Mouse (Mus musculus) bone marrow, adult 2 months (tissue): ENCODE data around the gene Dmgdh. TPM values are rescaled to one million over a fixed set of nuclear protein-coding genes. Genes with fewer than 3 reads are reported as not detected.

Source experiments
- H3K27ac ChIP-seq: fragments of 200-500 bp; 2 replicates; pipeline ENCODE4 v1.5.1; 2012; ENCODE audit warnings: low read depth, mild to moderate bottlenecking, control low read depth, inconsistent platforms, low read length; ENCODE audit not compliant: control insufficient read depth, poor library complexity, insufficient read depth
- H3K4me1 ChIP-seq: fragments of 200-500 bp; 2 replicates; pipeline ENCODE4 v1.6.1; 2011; ENCODE audit warnings: low read length; ENCODE audit not compliant: control insufficient read depth, insufficient read depth
- H3K4me3 ChIP-seq: fragments of 200-500 bp; replicated peaks from 2 replicates; pipeline ENCODE3; 2011; ENCODE audit warnings: mild to moderate bottlenecking, low read depth, low read length, control low read depth; ENCODE audit not compliant: control insufficient read depth
- CTCF ChIP-seq: fragments of 200-500 bp; IDR thresholded peaks from 2 replicates; pipeline ENCODE4 v1.5.1; 2011; ENCODE audit warnings: low read length, control low read depth; ENCODE audit not compliant: control insufficient read depth, insufficient read depth
- POLR2A ChIP-seq: fragments of 200-500 bp; IDR thresholded peaks from 2 replicates; pipeline ENCODE4 v1.6.1; 2011; ENCODE audit warnings: low read depth, mild to moderate bottlenecking, control low read depth, low read length, borderline replicate concordance; ENCODE audit not compliant: control insufficient read depth
- WGBS: fragments of 180-500 bp; shearing (Covaris S2); methylation state at CpG from one replicate; pipeline ENCODE4 v1.1.7; 2018; 5-methylcytosine and 5-hydroxymethylcytosine counted together
- polyA plus RNA-seq: library from polyadenylated mRNA; stranded (reverse); fragments of >200 nt; gene quantifications from 2 replicates; pipeline ENCODE4 v1.2.4, GENCODE M21; 2011; ENCODE audit warnings: low replicate concordance; ENCODE audit not compliant: missing spikeins, insufficient read depth, insufficient read length

The Dmgdh gene
- polyA plus RNA-seq, 1 experiment, result 5.6 TPM

GRCm38 (mm10) chr13:93757514-93757913, 83.3 kb downstream of the Dmgdh start:
- TF ChIP-seq POLR2A (no peak), CTCF (no peak)
- Histone ChIP-seq H3K4me3 (no peak overlapping the region), H3K27ac (no peak overlapping the region), H3K4me1 (peaks cover 1% of the 10 kb centered on the region)
- WGBS, result 75% methylated on average over 6 of the region's 6 CpGs

- H3K4me3 ChIP-seq, result no peak overlapping the region
- H3K27ac ChIP-seq, result no peak overlapping the region
- 42% methylated on average over 14 of the region's 14 CpGs for WGBS
- TF ChIP-seq CTCF (no peak), POLR2A (no peak)
- H3K4me1 ChIP-seq, result peaks cover 1% of the 10 kb centered on the region
These were observed 84.1 kb downstream of the Dmgdh start for GRCm38 (mm10) chr13:93758149-93758898.

- Histone ChIP-seq H3K4me3 (no peak overlapping the region), H3K27ac (no peak overlapping the region), H3K4me1 (peaks cover 2% of the 10 kb centered on the region; the same call in 1 of the 2 replicates)
- 86% methylated on average over 8 of the region's 8 CpGs for WGBS
- TF ChIP-seq CTCF, result no peak
- no peak for TF ChIP-seq POLR2A
These were observed 87.6 kb downstream of the Dmgdh start for GRCm38 (mm10) chr13:93761831-93762230.

- Histone ChIP-seq H3K27ac (no peak overlapping the region), H3K4me3 (no peak overlapping the region), H3K4me1 (peaks cover 2% of the 10 kb centered on the region; the same call in 1 of the 2 replicates)
- TF ChIP-seq POLR2A (no peak), CTCF (no peak)
- 15% methylated on average over 3 of the region's 3 CpGs for WGBS
These were observed 88.6 kb downstream of the Dmgdh start for GRCm38 (mm10) chr13:93762879-93763278.

GRCm38 (mm10) chr13:93764321-93764973, 90.2 kb downstream of the Dmgdh start:
- WGBS, result 58% methylated on average over 13 of the region's 13 CpGs
- Histone ChIP-seq H3K4me3 (no peak overlapping the region), H3K27ac (peak overlapping the region; percentile 14; the same call in 1 of the 2 replicates), H3K4me1 (peaks cover 2% of the 10 kb centered on the region; the same call in 1 of the 2 replicates)
- TF ChIP-seq CTCF (no peak), POLR2A (no peak)

- H3K4me3 ChIP-seq, result no peak overlapping the region
- TF ChIP-seq CTCF (no peak), POLR2A (no peak)
- peak overlapping the region; percentile 85 for H3K27ac ChIP-seq
- WGBS, result 10% methylated on average over 9 of the region's 9 CpGs
- no peaks in the 10 kb centered on the region; the same call in 1 of the 2 replicates for H3K4me1 ChIP-seq
These were observed 96.9 kb downstream of the Dmgdh start for GRCm38 (mm10) chr13:93771031-93771587.

GRCm38 (mm10) chr13:93771588-93772278, 97.5 kb downstream of the Dmgdh start, which contains the start of gene Arsb:
Gene Arsb (plus strand): TSS chr13:93771630.
- peak within 1 kb of the TSS; percentile 72 for H3K4me3 ChIP-seq
- peak; percentile 71; the same call in 1 of the 2 replicates for TF ChIP-seq POLR2A
- peak; percentile 66 for TF ChIP-seq CTCF
- H3K27ac ChIP-seq, result peak within 1 kb of the TSS; percentile 85
- under 1% methylated on average over 66 of the region's 66 CpGs for WGBS
- no peaks in the 10 kb centered on the region; the same call in 1 of the 2 replicates for H3K4me1 ChIP-seq
